Mouse (Mus musculus) R1 (cell line): Measurements from ENCODE around the gene Pam16.
A peak's percentile ranks its signal among the peaks of the same experiment; 100 is the strongest.

ENCODE experiments used
- DNase-seq: peaks from one replicate; pipeline ENCODE4 v3.0.0-alpha.2; 2018; ENCODE audit warnings: low read depth, low spot score

The Pam16 gene

DNA sequence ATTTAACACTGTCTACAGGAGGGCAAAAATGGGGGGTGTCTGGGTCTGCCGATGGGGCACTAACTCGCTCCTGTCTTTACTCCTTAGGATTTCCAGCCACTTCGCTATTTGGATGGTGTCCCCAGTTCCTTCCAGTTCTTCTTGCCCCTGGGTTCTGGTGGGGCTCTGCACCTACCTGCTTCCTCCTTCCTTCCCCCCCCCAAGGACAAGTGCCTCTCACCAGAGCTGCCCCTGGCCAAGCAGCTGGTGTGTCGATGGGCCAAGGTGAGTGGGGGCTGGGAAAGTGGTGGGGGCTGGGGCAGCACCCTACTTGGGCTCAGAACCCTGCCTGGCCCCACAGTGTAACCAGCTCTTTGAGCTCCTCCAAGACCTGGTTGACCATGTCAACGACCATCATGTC is 13.6 kb downstream of the Pam16 start:
- no peak for DNase-seq

DNA sequence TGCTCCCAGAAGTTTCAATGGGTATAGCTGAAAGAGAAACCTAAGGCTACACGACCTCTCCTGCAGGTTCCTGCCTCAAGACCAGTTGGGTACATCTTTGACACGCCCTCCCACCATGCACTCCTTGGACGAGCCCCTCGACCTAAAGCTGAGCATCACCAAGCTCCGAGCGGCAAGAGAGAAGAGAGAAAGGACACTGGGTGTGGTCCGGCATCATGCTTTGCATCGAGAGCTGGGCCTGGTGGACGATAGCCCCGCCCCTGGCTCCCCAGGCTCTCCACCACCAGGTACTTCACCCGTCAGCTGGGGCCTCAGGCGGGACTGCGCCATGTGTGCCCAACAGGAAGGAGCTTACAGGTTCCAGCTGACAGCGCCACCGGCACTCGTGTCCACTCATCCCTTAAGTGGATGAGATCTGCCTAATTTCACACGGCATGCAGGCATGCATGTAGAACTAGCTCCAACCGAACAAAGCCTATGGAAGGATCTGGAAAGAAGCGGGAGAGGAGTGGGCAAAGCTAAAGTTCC is 16.2 kb downstream of the Pam16 start:
- no peak for DNase-seq

DNA sequence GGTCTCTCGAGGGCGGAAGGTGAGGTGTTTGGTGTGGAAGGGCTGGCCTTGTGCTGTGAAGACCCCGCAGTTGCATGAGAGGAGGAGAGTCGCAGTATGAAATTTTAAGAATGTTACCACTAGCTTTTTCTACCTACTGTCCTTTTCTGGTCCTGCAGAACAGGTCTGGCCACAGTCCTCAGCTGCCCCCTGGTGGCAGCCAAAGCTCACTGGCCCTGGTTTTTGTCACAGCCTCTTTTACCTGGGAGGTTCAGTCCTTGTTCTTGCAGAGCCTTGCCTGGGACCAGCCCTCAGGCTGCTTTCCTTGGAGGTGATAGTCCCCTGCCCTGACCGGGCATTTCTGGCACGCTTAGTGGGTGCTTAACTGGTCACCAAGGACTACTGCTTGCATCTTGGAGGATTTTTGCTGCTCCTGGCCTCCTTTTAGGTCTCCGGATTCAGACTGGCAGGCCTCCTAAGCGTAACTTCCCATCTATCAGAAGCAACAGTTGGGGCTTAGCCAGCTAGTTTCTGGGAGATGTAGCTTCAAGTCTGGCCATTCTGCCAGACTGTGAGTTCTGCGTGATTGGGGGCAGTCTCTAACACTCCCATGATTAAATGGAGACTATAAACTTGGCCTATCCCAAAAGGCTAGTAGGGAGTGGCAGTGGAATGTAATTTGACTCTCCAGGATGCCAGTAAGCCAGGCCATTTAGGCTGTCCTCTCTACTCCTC is 16.8 kb downstream of the Pam16 start:
- DNase-seq: peak; percentile 86

DNA sequence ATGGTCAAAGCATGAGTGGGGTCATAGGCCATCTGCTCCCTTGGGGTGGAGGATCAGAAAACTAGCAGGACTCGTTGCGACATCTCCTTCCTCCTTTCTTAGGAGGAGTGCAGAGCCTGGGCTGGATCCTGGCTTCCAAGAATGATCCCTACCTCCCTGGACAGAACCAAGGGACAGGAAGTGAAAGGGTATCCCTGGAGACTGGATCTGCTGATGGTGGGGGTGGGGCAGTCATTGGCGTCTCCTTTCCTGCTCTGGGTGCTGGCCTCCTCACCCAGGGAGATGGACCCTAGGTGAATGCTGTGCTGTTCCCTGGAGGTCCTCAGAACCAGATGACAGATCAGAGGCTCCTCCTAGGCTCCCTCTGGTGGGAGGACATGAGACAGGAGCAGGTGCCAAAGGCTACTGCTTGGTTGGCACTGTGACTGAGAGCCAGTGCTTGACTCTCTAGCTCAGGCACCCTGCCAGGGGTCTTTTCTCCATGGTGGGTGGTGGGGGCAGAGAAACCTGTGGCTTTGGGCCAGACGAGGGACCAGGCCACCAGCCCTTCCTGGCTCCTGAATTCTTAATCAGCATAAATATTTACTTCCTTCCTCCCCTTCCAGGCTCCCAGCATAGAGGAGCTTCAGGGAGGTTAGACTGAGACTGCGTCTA is 18.2 kb downstream of the Pam16 start:
- peak; percentile 43 for DNase-seq

DNA sequence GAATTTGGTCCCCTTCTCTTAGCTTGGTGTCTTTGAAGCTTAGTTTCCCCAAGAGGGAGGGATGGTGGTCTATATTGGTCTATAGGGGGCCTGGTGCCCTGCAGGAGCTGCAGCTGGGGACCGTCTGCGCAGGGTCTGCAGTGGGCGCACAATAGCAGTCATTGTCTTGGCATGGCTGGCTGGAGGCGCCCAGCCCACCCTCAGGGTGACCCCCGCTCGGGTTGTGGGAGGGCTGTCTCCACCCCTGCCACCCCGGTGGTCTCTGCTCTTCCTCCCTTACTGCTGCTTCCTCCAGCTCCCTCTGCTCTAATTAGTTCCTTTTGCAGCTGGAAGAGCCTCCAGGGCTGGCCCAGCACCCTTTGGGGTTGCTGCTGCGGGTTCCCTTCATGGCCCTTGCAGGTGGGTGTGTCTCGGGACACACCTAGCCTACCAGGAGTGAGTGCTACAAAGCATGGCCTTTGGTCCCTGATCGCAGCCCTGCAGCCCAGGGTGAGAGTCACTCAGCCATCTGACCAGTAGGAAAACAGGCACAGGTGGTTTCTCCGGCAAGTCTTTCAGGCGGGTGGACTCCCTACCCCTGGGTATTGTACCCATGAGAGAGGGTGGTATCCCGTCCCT is 19.2 kb downstream of the Pam16 start:
- peak; percentile 8 for DNase-seq

DNA sequence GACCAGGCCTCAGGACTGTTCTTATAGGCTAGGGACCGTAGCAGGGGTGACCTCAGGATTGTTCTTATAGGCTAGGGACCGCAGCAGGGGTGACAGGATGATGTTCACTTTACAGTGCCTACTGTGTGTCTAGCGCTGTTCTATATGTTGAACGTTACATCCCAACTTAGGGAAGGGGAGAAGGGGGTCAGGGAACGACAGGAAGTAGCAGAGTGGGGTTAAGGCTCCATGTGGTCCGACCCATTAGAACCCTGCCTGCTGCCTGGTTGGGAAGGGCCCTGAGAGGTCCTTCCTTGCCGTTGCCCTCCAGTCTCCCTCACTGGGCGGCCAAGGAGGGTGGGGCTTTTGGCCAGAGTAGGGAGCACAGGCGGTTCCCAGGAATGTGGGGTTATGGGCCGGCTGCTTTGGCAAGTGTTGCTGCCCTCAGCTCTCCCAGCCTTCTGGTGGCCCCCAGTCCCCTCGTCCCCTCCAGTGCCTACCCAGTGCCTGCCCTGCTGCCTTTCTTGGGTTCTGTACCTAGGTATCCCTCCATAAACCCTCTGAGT is 20.4 kb downstream of the Pam16 start:
- no peak for DNase-seq

DNA sequence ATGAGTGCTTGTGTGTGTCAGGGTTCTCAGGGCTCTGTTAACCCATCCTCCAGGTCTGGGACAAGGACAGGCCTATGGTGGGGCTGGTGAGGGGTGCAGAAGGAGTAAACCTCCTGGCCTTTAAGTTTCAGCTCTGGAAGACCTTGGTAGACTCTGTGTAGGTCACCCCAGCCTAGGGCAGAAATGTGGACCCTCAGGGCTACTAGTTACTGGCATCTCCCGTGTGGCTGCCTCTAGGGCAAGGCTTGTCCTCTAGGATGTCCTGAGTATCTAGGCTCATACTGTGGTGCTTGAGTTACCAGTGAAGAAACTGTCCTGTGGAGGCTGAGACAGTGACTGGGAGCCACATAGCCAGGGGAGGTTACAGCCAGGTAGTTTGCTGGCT is 21.3 kb downstream of the Pam16 start:
- no peak for DNase-seq

DNA sequence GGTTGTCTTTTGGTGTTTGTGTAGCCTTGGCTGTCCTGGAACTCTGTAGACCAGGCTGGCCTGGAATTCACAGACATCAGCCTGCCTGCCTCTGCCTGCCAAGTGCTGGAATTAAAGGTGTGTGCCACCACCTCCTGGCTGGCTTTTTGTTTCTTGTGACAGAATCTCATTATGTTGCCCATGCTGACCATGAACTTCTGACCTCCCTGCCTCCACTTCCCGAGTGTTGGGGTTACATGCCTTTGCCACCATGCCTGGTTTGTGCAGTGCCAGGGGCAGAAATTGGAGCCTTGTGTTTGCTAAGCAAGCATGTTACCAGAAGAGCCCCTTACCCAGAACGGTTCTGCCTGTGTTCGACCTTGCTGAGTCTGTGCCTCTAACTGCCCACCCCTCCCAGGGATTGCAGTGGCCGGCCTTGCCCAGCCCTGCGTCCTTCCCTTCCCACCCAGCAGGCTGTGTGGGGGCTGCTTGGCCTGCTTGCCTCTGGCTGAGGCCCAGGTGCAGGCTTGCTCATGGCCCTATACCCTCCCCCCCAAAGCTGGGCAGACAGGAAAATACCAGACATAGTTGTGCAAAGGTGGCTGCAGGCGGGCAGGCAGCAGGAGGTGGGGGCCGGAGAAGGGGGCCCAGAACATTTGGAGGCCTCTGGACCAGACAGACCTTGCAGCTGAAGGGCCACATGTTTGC is 21.9 kb downstream of the Pam16 start:
- peak; percentile 53 for DNase-seq

DNA sequence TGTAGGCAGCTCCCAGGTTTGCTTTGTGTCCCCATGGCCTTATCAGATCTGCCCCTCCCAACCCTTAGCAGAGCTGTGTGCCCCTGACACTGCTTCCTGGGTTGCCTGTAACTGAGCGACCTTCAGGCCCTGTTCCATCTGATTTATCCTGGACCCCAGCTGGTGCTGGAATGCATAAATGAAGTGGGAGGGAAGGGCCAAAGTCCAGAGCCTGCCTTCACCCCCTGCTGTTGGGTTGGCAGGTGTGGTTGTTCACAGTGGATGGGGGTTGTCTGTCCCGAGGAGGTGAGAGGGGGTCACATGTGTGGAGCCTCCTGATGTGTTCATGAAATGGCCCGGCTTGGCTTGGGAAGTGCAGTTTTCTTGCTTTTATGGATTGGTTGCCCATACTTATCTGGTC is 22.6 kb downstream of the Pam16 start:
- peak; percentile 97 for DNase-seq

DNA sequence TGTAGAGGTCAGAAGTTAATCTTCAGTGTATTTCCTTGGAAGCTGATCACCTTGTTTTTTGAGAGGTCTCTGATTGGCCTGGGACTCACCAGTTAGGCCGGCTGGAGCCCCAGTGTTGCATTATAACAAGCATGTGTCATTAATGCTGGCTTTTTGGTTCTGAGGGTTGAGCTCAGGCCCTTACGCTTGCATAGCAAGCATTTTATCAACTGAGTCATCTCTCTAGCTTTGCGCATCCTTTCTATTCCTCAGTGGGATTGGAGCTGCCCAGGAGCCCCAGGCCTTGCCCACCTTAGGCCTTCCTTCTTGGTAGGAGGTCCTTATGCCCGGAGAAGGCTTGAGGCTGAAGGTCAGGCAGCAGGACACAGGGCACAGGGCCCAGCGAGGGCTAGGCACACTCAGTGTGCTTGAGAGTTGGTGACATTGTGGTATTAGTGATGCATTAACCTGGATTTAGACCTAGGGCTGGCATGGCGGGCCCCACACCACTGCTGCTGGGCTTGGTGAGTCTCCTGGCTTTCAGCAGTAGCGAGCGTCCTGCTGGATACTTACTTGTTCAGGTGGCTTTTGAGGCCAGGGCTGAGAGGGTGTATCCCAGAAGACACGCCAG is 24.0 kb downstream of the Pam16 start:
- DNase-seq: no peak

DNA sequence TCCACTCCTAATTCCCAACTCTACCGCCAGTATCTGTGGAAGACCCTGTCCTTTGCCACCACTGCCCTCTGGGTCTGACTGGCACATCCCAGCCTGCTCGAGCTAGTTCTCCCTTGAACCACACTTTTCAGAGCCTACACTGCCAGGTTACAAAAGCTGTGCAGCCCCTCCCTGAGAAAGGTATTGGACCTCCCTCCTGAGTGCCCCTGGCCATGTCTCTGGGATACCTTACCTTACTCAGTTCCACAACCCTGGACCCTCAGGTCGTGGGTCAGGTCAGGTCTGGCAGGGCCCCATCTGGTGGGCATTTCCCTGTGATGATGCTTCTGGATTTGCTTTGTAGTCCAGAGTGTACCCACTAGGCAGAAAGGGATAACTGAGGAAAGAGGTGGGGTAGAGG is 25.2 kb downstream of the Pam16 start:
- no peak for DNase-seq

DNA sequence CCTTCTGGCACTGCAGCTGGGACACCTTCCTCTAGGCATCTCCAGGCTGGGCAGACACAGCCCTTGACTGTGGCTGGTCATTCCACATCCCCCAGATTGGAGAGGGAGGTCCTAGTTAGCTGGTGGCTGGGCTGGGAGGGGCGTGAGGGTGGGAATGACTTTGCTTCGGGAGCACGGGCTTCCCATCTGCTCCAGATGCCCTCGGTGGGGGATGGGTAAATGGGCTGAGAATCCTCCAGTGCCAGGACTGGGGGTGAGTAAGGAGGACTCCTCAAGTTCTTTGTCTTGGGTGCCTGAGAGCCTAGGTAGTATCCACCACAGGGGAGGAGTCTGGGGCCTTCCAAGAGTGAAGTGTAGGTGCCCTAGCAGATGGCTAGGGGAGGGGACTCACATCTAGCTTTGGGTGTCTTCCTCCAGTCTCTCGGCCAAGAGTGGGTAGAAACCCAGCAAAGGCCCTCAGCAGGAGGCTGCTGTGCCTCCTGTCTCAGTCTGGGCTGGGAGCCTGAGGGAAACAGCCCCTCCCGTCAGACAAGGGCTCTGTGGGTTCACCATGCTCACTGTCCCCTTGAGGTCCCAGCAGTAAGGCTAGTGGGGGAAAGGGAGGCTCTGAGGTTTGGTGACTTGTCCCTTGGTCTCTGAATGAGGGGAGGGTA is 25.8 kb downstream of the Pam16 start:
- peak; percentile 19 for DNase-seq

DNA sequence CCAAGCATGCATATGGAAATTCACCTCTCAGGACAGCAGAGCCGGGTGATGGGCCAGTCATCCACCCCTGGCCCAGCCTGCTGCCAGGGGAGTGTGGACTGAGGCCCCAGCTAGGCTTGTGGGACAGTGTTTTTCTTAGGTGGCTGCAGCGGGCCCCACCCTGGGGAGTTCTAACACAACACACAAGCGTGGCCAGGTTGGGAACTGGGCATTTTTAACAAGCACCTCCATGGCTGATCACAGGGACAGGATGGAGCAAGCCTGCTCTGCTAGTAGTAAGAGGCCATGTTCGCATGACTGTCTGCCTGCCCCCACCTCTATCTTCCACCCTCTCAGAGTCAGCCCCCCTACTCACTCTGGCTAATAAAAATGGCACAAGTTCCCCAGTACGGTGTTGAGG is 26.7 kb downstream of the Pam16 start:
- DNase-seq: no peak

DNA sequence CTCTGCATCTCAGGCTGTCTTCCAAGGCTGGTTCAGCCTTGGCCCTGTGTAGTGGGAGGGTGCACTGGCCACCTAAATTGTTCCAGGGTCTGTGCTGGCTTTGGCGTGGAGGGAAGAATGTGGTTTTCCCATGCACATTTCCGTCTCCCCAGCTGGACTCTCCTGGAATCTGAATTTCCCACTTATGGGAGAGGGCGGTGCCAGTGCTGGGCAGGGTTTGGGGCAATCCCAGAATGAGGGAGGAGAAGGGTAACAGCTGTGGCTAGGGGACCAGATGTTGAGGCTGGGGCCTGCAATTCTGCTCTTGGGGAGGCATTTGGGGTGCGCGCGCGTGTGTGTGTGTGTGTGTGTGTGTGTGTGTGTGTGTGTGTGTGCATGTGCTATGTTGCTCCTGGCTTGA is 27.5 kb downstream of the Pam16 start:
- peak; percentile 58 for DNase-seq

DNA sequence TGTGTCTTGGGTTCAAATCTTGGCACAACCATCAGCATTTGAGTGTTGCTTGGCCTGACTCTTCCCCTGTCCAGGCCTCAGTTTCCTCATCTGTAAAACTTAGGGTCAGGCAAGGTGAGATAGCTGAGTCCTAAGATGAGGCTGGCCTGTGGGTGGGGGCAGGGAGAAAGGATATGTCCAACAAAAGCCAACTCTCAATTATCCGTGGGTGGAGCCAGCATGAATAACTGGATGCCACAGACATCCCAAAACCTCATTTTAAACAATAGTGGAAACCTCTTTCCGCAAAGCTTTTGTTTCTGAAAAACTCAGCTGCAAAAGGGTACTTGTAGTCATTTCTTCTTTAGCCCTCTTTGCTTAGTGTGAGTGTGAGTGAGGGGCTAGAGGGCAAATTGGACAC is 28.0 kb downstream of the Pam16 start:
- DNase-seq: peak; percentile 38

DNA sequence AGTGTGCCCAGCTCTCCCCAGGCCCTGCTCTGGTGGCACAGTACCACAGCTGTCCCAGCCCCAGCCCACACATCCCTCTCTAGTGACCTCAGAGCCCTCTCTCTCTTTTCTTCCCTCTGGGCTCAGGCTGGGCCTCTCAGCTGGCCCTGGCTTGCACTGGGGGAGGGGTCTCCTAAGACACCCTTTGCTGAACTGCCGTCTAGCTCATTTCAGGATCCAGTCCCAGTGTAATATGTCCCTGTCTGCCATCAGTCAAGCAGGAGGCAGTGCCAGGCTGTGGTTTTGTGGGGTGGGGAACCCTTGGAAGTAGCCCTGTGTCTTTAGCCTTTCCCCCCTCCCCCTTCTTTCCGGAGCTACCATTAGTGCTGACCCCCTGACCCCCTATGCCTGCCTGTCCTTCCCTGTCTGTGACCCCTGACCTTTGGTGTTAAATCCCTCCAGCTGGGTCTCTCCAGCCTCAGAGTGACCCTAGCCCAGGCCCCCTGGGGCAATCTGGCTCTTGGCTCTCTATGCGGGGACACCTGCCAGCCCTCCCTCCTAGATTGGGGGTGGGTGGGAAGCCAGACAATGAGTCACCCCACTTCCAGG is 28.6 kb downstream of the Pam16 start:
- DNase-seq: no peak

DNA sequence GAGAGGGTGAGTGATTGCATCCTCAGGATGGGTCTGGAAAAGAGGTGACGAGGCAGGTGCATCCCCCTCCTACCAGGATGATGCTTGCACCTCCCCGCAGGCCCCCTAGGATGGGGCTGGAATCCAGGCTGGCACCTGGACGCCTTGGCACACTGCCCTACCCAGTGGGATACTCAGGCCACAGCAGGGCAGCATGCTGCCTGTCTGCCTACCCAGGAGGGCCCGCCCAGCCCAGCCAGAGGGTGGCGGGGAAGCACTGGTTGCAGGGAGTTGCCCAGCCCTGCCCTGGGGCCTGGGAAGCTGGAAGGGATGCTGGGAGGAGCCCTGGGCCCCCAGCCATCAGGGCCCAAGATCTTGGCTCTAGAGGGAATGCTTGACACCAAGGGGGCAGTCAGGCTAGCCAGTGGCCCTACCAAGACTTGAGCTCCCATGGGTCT is 29.2 kb downstream of the Pam16 start:
- DNase-seq: no peak

DNA sequence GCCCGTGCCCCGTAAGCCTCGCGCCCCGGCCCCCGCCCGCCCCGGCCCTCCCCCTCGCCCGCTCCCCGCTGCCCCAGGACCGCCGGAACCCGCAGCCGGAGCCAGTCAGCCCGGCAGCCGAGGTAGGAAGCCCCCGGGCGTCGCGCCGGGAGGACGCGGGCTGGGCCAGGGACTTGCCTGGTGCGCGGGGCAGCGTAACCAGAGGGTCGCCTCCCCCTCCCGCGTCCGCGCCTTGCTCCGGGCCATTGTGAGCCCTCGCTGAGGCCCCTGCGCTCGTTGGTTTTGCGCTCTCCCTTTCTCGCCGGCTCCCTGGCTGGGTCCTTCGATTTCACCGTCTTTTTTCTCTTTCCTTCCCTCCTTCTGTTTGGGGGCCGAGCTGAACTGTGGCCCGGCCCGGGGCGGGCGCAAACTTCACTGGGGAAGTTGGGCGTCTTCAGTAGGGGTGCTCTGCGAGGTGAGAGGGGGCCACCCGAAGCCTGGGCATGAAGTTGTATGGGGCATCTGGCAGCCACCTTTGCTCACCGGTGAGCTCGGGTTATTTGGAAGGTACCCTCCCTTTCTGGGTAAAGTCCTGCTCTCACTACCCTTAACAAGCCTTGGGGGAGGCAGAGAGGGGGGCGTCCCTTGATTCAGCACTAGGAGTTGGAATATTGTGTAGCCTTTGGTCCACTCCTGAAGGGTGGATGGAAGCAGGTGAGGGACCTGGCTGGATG is 29.8 kb downstream of the Pam16 start:
- DNase-seq: no peak

DNA sequence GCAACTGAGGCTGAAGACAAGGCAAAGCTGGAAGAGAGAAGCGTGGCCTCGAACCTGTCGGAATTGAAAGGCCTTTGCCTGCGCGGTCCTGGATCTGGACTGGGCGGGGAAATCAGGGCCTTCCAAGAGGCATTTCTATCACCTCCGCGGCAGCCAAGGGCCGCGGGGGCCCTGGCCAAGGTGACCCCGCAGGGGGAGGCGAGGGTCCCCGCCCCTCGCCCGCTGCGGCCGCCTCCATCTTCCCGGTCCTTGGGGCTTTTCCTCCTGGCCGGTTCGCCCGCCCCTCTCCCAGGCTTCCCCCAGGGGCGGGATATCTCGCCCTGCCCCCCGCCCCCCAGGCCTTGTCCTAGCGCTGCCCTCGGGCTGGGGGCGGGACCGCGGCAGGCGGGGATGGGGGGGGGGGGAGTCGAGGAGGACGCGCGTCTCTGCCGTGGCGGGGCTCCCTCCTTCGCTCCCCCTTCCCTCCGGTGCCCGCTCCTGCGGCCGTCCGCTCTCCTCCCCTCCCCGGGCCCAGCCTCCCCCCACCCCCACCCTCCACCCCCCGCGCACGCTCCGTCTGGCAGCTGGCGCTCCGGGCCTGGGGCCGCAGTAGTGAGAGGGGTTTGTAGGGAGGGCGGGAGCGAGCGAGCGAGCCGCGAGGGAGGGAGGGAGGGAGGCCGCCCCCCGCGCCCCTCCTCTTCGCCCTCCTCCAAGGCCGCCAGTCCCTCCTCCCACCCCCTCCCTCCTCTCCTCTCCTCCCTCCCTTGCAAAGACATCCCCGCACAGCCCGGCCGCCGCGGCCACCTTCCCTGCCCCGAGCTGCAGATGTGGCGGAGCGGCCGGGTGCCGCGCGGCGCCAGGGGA is 30.6 kb downstream of the Pam16 start, which contains the start of gene Glis2:
TSS of gene Glis2 (plus strand) at position 743 of the 843 bp plus-strand sequence.
- DNase-seq: peak; percentile 91
